Comparison of ENCODE assay signal across 6 mouse cellular contexts in genomic region chr9:64777441-64777987, GRCm38 (mm10).
"Had no signal": no experiment of that assay in that cellular context is flagged by ENCODE, and none has a peak within 500 bp of the region (broad histone marks: within the 10 kb centered on the region; RNA-seq: fewer than 3 reads in every experiment).

No protein-coding gene starts in this region.

- DNase-seq: kidney, adult 11 months; left cerebral cortex, postnatal 4 days; liver, postnatal 0 days; right cerebral cortex, adult 18-20 months; right cerebral cortex, postnatal 25 days; spleen, adult 18-20 months had no signal
